Mouse (Mus musculus) olfactory bulb, adult 2 months (tissue): Measurements from ENCODE around the gene Tspyl2.

Experiments used
- CTCF ChIP-seq: fragments of 200-500 bp; IDR thresholded peaks from 2 replicates; pipeline ENCODE4 v1.5.1; 2012; ENCODE audit warnings: low read depth, mild to moderate bottlenecking, low read length, moderate library complexity; ENCODE audit not compliant: insufficient read depth
- POLR2A ChIP-seq: fragments of 200-500 bp; IDR thresholded peaks from 2 replicates; pipeline ENCODE4 v1.6.1; 2012; ENCODE audit warnings: mild to moderate bottlenecking, low read depth, low read length, moderate library complexity; ENCODE audit not compliant: insufficient read depth

DNA sequence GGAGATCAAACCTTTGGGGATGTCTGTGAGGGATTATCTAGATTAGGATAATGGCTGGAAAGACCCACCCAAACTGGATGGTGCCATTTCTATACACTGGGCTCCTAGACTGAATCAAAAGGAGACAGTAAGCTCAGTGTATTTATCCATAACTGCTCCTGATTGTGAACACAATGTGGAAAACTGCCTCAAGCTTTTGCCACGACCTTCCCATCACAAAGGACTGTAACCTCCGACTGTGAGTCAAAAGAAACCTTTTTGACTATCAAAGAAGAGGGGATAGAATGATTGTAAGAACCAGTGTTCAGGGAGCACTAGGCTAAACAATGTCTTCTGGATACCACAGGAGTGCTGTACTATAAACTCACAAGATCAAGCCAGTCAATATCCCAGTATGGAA, 36.0 kb downstream of the Tspyl2 start:
- TF ChIP-seq POLR2A (no peak), CTCF (no peak)
